Mouse (Mus musculus) cerebellum, adult (tissue): ENCODE measurements around the gene Rpe65.

Experiments
- ATAC-seq: cut with Nextera tagmentation; 2 replicates; pipeline ENCODE4 v1.9.2; 2017; ENCODE audit warnings: mild to moderate bottlenecking, moderate library complexity, mixed read lengths; ENCODE audit not compliant: insufficient number of reproducible peaks, low FRiP score, low TSS enrichment

Rpe65 gene

GRCm38 (mm10) chr3:159598875-159599274 lies at the start of gene Rpe65:
TSS of gene Rpe65 (plus strand) at chr3:159599175.
- no peak for ATAC-seq

- ATAC-seq = no peak
Observed at GRCm38 (mm10) chr3:159550224-159550623, 48.8 kb upstream of the Rpe65 start.

GRCm38 (mm10) chr3:159614977-159615376 lies 16.0 kb downstream of the Rpe65 start:
- no peak for ATAC-seq

GRCm38 (mm10) chr3:159621026-159621425 lies 22.1 kb downstream of the Rpe65 start:
- no peak for ATAC-seq

GRCm38 (mm10) chr3:159624010-159624409 lies 25.0 kb downstream of the Rpe65 start:
- no peak for ATAC-seq

- no peak for ATAC-seq
Observed at GRCm38 (mm10) chr3:159660741-159661140, 61.8 kb downstream of the Rpe65 start.

GRCm38 (mm10) chr3:159663333-159663732 lies 64.4 kb downstream of the Rpe65 start:
- no peak for ATAC-seq
